Mouse (Mus musculus) bone marrow, adult 2 months (tissue): Measurements from ENCODE around the gene Unc93a2. TPM values are rescaled to one million over a fixed set of nuclear protein-coding genes. Genes with fewer than 3 reads are reported as not detected.
"Not testable (repeated sequence)": the region's sequence is repeated elsewhere in the genome, so short reads cannot be mapped to it uniquely, and the experiment has no call there.

Source experiments
- H3K27ac ChIP-seq: fragments of 200-500 bp; 2 replicates; pipeline ENCODE4 v1.5.1; 2012; ENCODE audit warnings: low read depth, mild to moderate bottlenecking, control low read depth, inconsistent platforms, low read length; ENCODE audit not compliant: control insufficient read depth, poor library complexity, insufficient read depth
- H3K4me1 ChIP-seq: fragments of 200-500 bp; 2 replicates; pipeline ENCODE4 v1.6.1; 2011; ENCODE audit warnings: low read length; ENCODE audit not compliant: control insufficient read depth, insufficient read depth
- H3K4me3 ChIP-seq: fragments of 200-500 bp; replicated peaks from 2 replicates; pipeline ENCODE3; 2011; ENCODE audit warnings: mild to moderate bottlenecking, low read depth, low read length, control low read depth; ENCODE audit not compliant: control insufficient read depth
- WGBS: fragments of 180-500 bp; shearing (Covaris S2); methylation state at CpG from one replicate; pipeline ENCODE4 v1.1.7; 2018; 5-methylcytosine and 5-hydroxymethylcytosine counted together
- polyA plus RNA-seq: library from polyadenylated mRNA; stranded (reverse); fragments of >200 nt; gene quantifications from 2 replicates; pipeline ENCODE4 v1.2.4, GENCODE M21; 2011; ENCODE audit warnings: low replicate concordance; ENCODE audit not compliant: missing spikeins, insufficient read depth, insufficient read length

The Unc93a2 gene
- polyA plus RNA-seq, 1 experiment, result not detected

GRCm38 (mm10) chr17:7388958-7389356 lies 3.7 kb upstream of the Unc93a2 start:
- 69% methylated on average over 8 of the region's 8 CpGs for WGBS
- H3K27ac ChIP-seq, H3K4me1 ChIP-seq, H3K4me3 ChIP-seq: not testable (repeated sequence)

DNA sequence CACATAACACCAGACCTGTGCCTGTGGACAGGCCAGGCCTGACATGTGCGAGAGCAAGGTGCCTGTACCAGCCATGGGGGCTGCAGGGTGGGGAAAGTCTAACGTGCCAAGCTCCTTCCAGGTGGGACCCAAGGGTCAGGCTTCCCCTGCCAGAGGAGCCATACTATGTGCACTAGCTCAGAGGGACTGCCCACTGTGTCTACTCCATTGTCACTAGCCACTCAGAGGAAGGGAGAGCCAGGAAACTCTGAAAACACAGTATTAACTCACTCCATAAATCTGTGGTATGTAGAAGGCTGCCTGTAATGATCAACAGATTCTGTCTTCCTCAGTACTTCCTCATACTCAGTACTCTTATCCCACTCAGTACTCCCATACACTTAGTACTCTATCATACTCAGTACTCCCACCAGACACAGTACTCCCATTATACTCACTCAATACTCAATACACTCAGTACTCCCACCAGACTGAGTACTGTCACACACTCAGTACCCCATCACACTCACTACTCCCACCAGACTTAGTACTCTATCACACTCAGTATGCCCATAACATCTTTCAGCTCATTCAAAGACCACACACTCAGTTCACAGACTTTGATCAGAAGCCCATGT lies 3.2 kb upstream of the Unc93a2 start:
- no CpG with 5 or more reads among the region's 2 CpGs for WGBS
- not testable (repeated sequence) for H3K27ac ChIP-seq, H3K4me1 ChIP-seq, H3K4me3 ChIP-seq

DNA sequence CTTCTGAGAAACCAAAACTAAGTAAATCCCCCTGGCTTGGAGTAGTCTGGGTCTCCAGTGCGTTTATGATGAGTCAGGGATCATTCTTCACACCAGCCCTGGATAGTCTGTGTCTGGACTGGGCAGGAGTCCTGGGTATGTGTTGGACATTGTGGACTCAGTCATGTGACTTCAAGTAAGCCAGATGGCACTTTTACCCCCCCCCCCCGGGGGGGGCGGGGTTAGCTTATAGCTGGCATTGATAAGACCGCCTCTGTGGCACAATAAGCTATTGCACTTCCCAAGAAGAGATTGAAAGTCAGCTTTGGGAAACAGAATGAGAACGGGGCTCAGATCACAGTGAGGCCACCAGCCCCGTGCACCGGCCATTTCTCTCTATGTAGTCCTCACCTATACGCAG lies 752 bp upstream of the Unc93a2 start:
- WGBS, result 63% methylated on average over 8 of the region's 8 CpGs
- H3K4me1 ChIP-seq, H3K27ac ChIP-seq, H3K4me3 ChIP-seq: not testable (repeated sequence)

GRCm38 (mm10) chr17:7383167-7384143 lies 1.8 kb downstream of the Unc93a2 start:
- not testable (repeated sequence) for H3K4me1 ChIP-seq, H3K4me3 ChIP-seq, H3K27ac ChIP-seq
- WGBS, result 80% methylated on average over 12 of the region's 13 CpGs

DNA sequence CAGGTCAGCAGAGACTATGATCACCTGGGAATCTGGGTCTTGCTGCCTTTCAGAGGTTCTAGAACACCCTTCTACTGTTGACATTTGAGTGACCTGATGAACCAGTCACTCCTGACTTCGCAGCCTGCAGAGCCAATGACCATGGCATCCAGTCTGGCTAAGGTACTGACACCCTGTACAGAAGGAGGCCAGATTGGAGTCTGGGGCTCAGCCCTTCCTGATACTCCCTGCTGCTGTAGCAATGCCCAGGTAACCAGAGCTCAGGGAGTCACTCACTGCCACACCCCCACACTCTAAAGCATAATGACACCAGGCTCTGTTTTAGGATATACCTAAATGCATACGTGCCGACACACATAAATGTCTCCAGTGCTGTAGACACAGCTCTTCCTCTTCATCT lies 2.6 kb downstream of the Unc93a2 start:
- H3K4me1 ChIP-seq, H3K4me3 ChIP-seq, H3K27ac ChIP-seq: not testable (repeated sequence)
- WGBS, result 77% methylated on average over 1 of the region's 3 CpGs

GRCm38 (mm10) chr17:7377907-7378306 lies 7.4 kb downstream of the Unc93a2 start:
- H3K4me3 ChIP-seq, H3K4me1 ChIP-seq, H3K27ac ChIP-seq: not testable (repeated sequence)
- whole genome bisulfite sequencing, result 31% methylated on average over 2 of the region's 3 CpGs

DNA sequence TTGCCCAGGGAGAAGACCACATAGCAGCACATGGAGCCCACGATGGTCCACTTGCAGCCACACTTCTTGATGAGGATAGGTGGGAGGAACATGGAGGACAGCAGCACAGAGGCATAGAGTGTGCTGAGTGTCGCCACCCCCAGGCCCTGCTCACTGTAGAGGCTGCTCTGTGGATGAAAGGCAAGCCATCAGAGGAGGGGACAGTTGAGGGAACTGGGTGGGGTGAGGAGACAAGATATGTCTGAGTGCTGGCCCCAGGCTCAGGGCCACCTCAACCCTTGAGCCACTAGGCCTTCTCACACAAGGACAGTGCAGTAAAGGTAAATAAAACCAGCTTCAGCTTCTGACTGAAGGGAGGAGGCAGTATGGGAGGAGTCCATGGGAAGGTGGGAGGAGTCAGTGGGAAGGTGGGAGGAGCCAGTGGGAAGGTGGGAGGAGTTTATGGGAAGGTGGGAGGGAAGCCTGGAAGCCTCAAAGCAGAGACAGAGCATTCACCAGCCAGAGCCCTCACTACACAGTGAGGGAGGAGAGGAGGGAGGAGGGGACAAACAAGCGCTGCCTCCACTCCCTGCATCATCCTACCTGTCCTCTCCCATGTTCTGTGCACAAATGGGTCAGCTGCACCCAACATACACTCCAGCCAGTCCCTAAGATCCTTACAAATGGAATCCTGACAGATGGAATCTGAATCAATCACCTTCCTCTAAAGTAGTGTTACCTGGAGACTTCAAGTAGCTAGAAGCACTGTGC lies 8.1 kb downstream of the Unc93a2 start:
- WGBS, result 89% methylated on average over 1 of the region's 3 CpGs
- H3K27ac ChIP-seq, H3K4me3 ChIP-seq, H3K4me1 ChIP-seq: not testable (repeated sequence)

DNA sequence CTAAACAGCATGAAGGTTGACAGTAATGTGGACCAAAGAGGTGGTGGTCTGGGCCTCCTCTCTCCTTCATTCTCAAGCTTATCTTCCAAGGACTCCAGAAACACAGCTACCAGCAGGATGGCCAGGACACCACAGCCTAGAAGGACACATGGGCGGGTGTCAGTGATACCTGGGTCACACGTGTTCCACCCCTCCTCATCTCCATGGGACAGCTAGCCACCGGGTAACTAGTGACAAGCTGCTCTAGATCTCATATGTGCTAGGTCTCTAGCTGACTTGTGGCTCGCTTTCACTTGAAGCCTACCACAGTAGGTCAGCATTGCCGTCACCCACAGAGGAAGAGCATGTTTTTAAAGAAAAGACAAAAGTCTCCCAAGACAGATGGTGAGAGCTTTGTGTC lies 13.4 kb downstream of the Unc93a2 start, which contains the start of gene Gm49630:
Gene Gm49630 (minus strand): TSS at position 101 of the 400 bp plus-strand sequence.
- H3K4me3 ChIP-seq, H3K4me1 ChIP-seq, H3K27ac ChIP-seq: not testable (repeated sequence)
- WGBS, result 77% methylated on average over 3 of the region's 5 CpGs

DNA sequence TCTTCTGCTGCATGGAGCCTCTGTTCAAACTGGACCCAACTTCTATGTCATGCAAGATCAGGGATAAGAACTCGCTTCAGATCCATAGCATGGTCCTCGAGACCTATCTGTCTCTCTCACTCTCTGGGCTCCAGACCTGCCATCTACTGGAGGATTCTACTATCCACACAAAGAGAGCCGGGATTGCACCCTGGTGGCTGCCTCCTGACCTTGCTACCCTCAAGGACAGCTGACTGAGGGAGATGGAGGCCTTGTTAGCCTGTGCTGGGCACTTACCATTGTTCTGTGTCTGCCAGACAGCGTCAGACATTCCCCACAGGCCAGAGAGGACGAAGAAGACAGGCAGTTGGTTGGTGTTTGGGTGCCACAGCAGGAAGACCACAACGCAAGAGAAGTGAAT lies 15.9 kb downstream of the Unc93a2 start:
- not testable (repeated sequence) for H3K4me1 ChIP-seq, H3K27ac ChIP-seq, H3K4me3 ChIP-seq
- 61% methylated on average over 6 of the region's 6 CpGs for WGBS

GRCm38 (mm10) chr17:7366676-7367374 lies 18.4 kb downstream of the Unc93a2 start:
- not testable (repeated sequence) for H3K4me3 ChIP-seq, H3K4me1 ChIP-seq, H3K27ac ChIP-seq
- WGBS, result 63% methylated on average over 5 of the region's 7 CpGs

DNA sequence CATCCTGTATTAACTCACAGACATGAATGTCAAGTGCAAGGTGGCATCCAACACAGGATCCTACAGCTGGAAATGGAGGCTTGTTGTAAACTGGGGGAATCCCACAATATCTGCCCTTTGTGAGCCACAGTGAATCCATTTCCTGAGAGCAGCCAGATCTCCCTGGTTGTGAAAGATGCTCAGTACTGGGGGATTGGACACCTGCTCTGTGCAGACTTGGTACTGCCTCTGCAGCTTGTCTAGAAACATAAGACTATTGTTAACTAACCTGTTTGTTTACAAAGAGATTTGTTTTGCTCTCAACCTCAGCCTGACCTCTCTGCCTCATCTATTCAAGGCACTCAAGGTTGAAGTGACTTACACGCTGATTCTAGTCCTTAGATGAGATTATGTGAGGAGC lies 19.0 kb downstream of the Unc93a2 start:
- not testable (repeated sequence) for H3K4me3 ChIP-seq, H3K27ac ChIP-seq, H3K4me1 ChIP-seq
- 80% methylated on average over 1 of the region's 1 CpGs for WGBS

GRCm38 (mm10) chr17:7365615-7366014 lies 19.6 kb downstream of the Unc93a2 start:
- H3K4me3 ChIP-seq, H3K27ac ChIP-seq, H3K4me1 ChIP-seq: not testable (repeated sequence)
- WGBS, result no CpG with 5 or more reads among the region's 3 CpGs
